Mouse (Mus musculus): Measurements from ENCODE around the gene Hacl1.

Hacl1 gene

DNA sequence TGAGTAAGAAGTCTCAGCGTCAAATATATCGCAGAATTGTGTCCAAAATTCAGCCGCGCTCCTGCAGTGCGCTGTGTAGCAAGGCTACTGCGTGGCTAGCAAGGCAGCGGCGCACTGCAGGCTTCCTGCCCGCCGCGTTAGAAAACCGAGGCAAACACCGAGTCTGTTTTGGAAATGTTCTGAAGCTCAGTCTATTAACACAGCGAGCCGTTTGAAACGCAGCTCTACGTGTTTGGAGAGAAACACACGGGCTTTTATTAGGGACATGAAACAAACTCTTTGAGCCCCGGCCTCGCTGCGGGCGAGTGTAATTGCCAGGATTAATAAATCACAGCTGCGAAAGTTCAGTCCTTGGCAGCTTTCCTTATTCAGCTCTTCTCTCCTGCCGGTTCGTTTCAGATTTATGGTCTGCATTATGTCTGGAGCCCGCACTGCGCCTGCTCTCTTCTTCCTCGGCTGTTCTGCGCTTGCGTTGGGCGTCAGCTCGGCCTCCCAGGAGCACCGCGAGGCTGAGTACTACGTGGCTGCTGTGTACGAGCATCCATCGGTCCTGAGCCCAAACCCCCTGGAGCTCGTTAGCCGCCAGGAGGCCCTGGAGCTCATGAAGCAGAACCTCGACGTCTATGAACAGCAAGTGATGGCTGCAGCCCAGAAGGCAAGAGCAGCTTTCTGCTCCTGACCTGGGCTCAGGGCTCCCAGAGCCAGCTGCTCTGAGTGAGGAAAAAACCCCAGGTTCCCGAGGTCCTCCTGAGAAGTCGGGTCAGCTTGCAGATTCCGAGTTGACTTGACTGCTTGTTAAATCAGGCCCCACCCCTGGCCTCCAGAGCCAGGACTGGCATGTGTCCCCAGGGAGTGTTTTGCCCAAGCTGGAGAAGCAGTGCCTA is 20.8 kb upstream of the Hacl1 start:
- peak; percentile 89 for DNase-seq

DNA sequence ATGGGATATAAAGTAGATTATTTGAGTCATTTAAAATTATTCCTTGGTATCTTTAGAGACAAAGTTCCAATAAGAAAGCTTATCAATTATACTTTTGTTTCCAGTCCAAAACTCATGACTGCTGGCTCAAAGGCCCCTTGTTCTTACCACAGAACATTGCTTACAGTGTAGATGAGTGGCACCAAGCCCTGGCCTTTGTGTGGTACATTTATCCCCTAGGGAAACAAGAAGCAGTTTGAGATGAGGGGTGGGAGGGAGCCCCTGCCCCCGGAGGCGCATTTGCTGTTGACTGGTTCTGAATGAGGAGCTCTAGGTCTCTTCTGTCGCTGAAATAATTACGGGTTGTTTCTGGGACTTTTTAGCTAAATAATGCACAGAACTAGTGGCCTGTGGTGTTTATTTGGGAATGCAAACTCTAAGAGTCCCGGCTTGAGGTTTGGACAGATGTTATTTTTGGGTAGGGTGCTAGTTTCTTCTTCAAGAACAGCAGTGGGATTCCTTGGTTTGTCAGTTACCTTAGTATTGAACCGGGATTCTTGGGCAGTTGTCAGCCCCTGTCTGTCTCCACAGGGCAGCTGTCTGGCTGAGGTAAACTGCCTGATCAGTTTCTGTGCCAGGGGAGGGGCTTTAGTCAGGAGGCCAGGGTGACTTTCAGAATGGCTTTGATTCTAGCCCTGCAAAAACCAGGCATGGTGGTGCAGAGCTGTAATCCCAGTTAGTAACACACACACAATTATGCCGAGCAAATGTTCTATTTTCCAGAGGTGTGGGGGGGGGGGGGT is 19.4 kb upstream of the Hacl1 start:
- DNase-seq: no peak

- no peak for DNase-seq
These were observed 18.6 kb upstream of the Hacl1 start for GRCm38 (mm10) chr14:31659501-31660181.

DNA sequence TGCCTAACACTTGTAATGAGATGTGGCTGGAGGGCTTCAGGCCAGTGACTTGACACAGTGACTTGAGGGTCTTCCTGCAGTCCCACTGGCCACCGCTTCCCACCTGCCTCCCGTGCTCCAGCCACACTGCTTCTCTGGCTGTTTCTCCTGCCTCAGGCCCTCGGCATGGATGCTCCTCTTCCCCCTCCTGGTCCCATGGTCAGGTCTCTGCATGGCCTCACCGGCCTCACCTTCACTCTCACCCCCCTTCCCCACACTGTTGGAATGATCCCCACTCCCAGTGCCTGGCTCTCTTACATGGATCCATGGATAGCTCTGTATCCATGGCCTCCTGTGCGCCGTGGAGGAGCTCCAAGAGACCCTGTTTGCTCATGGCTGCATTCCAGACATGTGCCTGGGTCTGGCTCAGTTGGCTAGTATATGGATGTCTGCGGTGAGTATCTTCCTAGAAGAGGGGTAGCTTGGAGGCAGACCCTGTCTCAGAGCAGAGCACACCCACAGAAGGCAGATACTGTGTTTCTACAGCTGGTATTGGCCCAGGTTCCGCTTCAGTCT is 17.1 kb upstream of the Hacl1 start:
- no peak for DNase-seq

GRCm38 (mm10) chr14:31656857-31657645 is 16.0 kb upstream of the Hacl1 start:
- DNase-seq: peak; percentile 73

GRCm38 (mm10) chr14:31656386-31656785 is 15.3 kb upstream of the Hacl1 start:
- no peak for DNase-seq

DNA sequence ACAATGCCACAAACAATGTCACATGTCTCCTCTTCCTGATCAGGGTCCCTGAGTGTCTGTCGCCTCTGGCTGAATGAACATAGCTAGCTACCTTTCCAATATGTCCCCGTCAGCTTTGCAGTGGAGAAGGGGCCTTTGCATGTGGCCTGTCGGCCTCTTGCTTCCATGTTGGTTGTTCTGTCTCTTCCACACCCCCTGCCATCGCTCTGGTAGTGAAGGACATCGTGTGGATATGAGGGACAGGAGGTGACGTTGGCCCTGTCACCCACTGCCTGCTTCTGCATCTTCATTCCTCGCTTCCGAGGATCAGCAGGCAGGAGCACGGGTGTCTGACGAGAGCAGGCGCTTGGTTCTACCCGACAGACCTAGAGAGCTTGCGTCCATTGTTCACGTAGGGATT is 14.3 kb upstream of the Hacl1 start:
- DNase-seq: no peak

DNA sequence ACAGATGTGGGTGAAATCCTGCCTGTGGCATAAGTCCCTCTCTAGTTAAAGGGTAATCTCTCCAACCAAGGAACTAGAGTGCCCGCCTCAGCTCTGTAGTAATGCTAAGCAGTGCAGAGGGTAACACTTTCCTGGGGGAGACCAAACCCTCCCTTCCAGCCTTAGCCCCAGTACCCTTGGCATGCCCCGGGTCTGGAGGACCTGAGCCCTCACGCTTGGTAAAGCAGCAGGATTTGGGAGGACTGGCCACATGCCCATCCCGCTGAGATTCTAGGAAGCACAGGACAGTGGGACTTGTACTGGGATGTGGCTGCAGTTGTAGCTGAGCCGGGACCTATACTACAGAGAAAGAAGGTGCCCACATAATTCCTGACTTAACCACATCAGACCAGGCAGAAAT is 13.7 kb upstream of the Hacl1 start:
- no peak for DNase-seq

- DNase-seq: no peak
These were observed 12.2 kb upstream of the Hacl1 start for GRCm38 (mm10) chr14:31653101-31653875.

- DNase-seq: no peak
These were observed 11.5 kb upstream of the Hacl1 start for GRCm38 (mm10) chr14:31652624-31653023.

DNA sequence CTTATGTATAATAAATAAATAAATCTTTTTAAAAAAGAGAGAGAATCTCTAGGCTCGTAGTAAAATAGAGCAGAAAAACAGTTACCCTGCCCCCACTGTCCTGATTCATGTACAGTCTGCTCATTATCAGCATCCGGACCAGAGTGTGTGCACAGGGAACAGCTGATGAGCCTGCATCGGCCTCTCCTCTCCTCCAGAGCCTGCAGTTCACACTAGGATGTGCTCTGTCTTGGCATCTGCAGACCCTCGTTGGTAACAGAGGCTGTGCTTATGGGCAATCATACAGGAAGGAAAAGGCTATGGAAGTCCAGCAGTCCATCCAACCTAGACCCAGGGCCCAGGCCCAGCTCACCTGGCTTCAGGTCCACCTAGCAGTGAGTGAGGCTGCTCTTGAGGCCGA is 11.0 kb upstream of the Hacl1 start:
- no peak for DNase-seq

GRCm38 (mm10) chr14:31651206-31651605 is 10.1 kb upstream of the Hacl1 start:
- no peak for DNase-seq

DNA sequence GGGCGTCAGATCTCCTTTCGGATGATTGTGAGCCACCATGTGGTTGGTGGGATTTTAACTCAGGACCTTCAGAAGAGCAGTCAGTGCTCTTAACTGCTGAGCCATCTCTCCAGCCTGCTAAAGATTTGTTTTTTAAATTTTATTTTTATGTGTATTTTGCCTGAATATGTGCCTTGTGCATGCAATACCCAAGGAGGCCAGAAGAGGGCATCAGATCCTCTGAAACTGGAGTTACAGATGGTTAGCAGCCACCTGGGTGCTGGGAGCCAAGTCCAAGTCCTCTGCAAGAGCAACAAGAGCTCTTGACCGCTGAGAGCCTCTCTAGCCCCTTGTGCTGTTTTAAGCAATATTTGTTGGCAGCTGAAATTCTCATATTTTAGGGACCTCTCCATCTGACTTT is 9.3 kb upstream of the Hacl1 start:
- no peak for DNase-seq

DNA sequence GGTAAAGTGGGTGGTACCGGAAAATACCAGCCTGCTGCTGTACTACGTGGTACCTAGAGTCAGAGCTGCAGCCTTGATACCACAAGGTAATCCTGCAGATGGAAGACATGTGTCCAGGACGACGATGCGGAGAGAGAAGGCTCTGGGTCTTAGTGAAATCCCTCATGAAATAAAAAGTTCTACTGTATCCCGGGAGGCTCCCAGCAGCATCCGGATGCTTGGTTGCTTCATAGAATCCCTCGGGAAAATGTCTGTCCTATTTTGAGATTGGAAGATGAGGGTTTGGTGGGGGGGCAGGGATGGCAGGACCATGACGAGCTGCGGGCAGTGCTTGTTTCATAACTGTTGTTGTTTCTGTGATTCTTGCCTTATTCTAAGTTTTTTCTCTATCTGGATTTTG is 6.9 kb upstream of the Hacl1 start:
- no peak for DNase-seq

DNA sequence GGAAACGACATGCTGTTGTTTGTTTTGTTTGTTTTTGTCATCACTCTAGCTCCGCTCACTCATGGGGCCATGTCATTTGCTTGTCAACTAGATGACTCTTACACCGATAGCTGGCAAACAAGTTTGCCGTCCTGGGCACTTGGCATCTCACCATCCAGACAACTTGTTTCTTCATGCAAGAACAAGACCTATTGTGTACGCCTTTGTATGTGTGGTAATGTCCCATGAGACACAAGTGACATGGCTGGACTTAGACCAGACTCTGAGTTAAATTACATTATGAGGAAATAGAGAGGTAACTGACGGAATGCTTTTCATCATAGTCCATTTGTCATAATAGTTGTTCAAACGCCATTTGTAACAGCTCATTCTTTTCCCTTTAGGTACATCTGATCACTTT is 4.8 kb upstream of the Hacl1 start:
- DNase-seq: no peak

GRCm38 (mm10) chr14:31644931-31645547 is 4.0 kb upstream of the Hacl1 start:
- no peak for DNase-seq

DNA sequence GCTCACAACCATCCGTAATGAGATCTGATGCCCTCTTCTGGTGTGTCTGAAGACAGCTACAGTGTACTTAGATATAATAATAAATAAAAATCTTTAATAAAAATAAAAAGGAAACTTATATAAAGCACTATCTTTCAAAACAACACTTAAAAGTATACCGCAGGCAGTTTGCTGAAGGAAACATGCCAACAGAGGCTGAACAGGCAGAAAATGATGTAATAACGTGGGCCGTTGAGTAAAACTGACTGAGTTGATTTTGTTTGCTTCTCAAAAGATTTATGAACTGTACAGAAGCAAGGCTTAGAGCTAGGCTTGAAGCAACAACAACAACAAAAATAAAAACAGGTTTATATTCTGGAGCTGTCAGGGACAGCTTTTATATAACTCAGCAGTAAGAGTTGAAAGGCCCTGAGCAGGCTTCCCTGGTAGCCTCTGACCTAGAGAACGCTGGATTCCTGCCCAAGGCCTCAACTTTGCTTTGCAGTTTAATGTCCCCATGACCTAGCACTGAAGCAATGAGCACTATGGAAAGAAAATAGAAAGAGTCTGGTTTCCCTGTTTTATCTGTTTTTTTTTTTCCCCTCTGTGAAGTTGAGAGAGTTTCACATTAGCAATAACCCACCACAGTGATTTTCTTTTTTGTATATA is 3.2 kb upstream of the Hacl1 start:
- no peak for DNase-seq

DNA sequence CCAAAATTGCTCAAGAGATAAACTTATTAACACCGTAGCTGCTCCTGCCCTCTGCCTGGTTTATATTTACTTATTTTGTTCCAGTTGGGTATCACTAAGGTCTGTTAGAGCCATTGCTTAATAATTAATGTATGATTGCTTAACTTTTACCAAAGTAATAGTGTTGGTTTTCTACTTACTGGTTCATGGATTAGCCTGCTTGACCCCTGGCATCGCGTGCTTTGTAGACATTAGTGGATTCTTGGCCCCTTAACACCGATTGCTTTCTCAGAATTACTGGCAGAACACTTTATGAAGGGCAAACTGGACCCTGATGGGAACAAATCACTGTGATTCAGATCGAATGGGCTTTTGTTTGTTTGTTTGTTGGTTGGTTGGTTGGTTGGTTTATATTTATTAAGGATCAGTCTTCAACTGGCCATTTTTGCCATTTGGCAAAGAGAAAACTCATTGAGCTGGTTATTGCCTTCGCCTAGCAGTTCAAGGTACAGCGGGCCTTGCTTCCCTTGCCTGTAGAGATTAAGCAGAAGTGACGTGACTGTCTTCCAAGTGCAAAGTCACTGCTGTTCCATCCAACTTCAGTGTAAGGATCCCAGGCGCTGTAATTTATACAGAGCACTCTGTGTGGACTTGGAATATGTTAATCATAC is 545 bp upstream of the Hacl1 start:
- no peak for DNase-seq

DNA sequence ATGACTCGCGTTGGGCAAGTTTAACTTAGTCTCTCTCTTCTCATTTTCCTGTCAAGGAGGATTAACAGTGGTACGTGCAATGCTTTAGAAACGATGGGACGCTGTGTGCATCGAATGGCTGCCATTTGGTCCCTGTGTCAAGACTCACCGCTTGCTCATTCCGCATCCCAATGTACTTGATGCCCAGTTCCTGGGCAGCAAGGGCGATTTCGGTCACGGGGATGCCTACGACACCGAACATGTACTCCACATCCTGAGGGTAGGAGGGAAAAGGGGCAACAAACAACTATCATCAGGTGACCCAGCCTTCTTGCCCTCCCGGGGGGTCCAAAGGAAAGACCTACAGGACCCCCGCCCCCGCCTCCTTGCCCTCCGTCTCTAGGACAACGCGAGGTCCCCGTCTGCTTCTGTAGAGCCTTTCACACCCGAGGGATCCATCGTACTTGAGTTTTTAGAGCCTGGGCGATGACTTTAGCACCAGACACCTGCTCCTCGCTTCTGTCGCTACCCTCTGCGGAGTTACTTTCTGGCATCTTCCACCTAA is 668 bp downstream of the Hacl1 start, which contains the start of gene Gm49387:
Gm49387 (minus strand) TSS at position 533 of the 544 bp plus-strand sequence.
- DNase-seq: no peak

DNA sequence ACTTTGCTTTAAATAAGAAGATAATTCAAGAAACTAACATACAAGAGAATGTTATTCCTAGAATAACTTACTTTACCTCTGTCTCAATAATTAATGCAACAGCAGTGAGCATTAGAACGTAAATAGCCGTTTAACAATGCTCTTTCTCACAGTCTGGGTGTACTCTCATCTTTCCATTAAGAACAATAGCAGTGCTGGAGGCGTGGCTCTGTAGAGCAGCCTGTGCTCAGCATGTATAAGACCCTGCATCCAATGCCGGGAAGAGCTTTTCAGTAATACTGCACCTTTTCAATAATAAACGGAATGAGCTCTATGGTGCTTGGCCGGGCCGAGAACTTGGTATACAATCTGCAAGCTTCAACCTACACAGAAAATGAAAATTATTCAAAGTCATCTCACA is 10.4 kb downstream of the Hacl1 start:
- DNase-seq: no peak

Data from right cerebral cortex, postnatal 25 days (tissue).